Mouse (Mus musculus): ENCODE data around the gene Micall2. TPM values are rescaled to one million over a fixed set of nuclear protein-coding genes. Genes with fewer than 3 reads are reported as not detected.
A peak's percentile ranks its signal among the peaks of the same experiment; 100 is the strongest.
"Not testable (repeated sequence)": the region's sequence is repeated elsewhere in the genome, so short reads cannot be mapped to it uniquely, and the experiment has no call there.

Gene Micall2
- 10 to 100 TPM; 11.4 to 11.5 TPM for total RNA-seq (2021)

- intact Hi-C loops (cut with DNase I): no loop called here
- peak; percentile 95 for DNase-seq
Measured at GRCm38 (mm10) chr5:139735677-139736503, at the start of gene Micall2. Micall2 (minus strand) TSS chr5:139736336.

GRCm38 (mm10) chr5:139781406-139781805 is 45.3 kb upstream of the Micall2 start:
- intact Hi-C loops (cut with DNase I): no loop called here
- DNase-seq: no peak

GRCm38 (mm10) chr5:139776966-139777365 is 40.8 kb upstream of the Micall2 start:
- intact Hi-C loops (cut with DNase I): no loop called here

GRCm38 (mm10) chr5:139775216-139775926 is 39.2 kb upstream of the Micall2 start, which contains the start of gene Ints1:
Ints1 (minus strand) TSS chr5:139775674.
- intact Hi-C loops (cut with DNase I): no loop called here
- peak; percentile 97 for DNase-seq

More at GRCm38 (mm10) chr5:139776966-139777365, 40.8 kb upstream of the Micall2 start:
- DNase-seq: no peak

GRCm38 (mm10) chr5:139768216-139768615 is 32.1 kb upstream of the Micall2 start:
- no peak for DNase-seq
- intact Hi-C loops (cut with DNase I): no loop called here

GRCm38 (mm10) chr5:139764296-139764695 is 28.2 kb upstream of the Micall2 start:
- intact Hi-C loops (cut with DNase I): no loop called here
- DNase-seq: no peak

- no peak for DNase-seq
- intact Hi-C loops (cut with DNase I): loop anchor here (10.0 kb wide), 1 partner anchor 223 kb away; no protein-coding TSS in a partner anchor
Measured at GRCm38 (mm10) chr5:139758096-139758495, 22.0 kb upstream of the Micall2 start.

GRCm38 (mm10) chr5:139756586-139756985 is 20.4 kb upstream of the Micall2 start:
- DNase-seq: no peak
- intact Hi-C loops (cut with DNase I): loop anchor here (10.0 kb wide), 1 partner anchor 222 kb away; no protein-coding TSS in a partner anchor

- intact Hi-C loops (cut with DNase I): loop anchor here (10.0 kb wide), 1 partner anchor 221 kb away; no protein-coding TSS in a partner anchor
- DNase-seq: no peak
Measured at GRCm38 (mm10) chr5:139756135-139756534, 20.0 kb upstream of the Micall2 start.

GRCm38 (mm10) chr5:139754753-139755152 is 18.6 kb upstream of the Micall2 start:
- intact Hi-C loops (cut with DNase I): loop anchor here (10.0 kb wide), 1 partner anchor 220 kb away; no protein-coding TSS in a partner anchor
- DNase-seq: peak; percentile 70

- DNase-seq: peak; percentile 76
- intact Hi-C loops (cut with DNase I): loop anchor here (10.0 kb wide), 1 partner anchor 216 kb away; no protein-coding TSS in a partner anchor
Measured at GRCm38 (mm10) chr5:139750535-139750934, 14.4 kb upstream of the Micall2 start.

GRCm38 (mm10) chr5:139749413-139750125 is 13.4 kb upstream of the Micall2 start:
- peak; percentile 65 for DNase-seq
- intact Hi-C loops (cut with DNase I): loop anchor here (10.0 kb wide), 1 partner anchor 215 kb away; no protein-coding TSS in a partner anchor

GRCm38 (mm10) chr5:139745771-139746170 is 9.6 kb upstream of the Micall2 start:
- intact Hi-C loops (cut with DNase I): no loop called here

GRCm38 (mm10) chr5:139742640-139743039 is 6.5 kb upstream of the Micall2 start:
- DNase-seq; intact Hi-C loops (cut with DNase I): not testable (repeated sequence)

More at GRCm38 (mm10) chr5:139745771-139746170, 9.6 kb upstream of the Micall2 start:
- peak; percentile 64 for DNase-seq

- no peak for DNase-seq
- intact Hi-C loops (cut with DNase I): no loop called here
Measured at GRCm38 (mm10) chr5:139738592-139739315, 2.6 kb upstream of the Micall2 start.

GRCm38 (mm10) chr5:139737841-139738591 is 1.9 kb upstream of the Micall2 start:
- intact Hi-C loops (cut with DNase I): no loop called here

GRCm38 (mm10) chr5:139736504-139736940 is 386 bp upstream of the Micall2 start:
- DNase-seq: no peak
- intact Hi-C loops (cut with DNase I): no loop called here

More at GRCm38 (mm10) chr5:139737841-139738591, 1.9 kb upstream of the Micall2 start:
- DNase-seq: no peak

GRCm38 (mm10) chr5:139734746-139735145 is 1.4 kb downstream of the Micall2 start:
- no peak for DNase-seq
- intact Hi-C loops (cut with DNase I): no loop called here

GRCm38 (mm10) chr5:139734016-139734415 is 2.1 kb downstream of the Micall2 start:
- DNase-seq: no peak
- intact Hi-C loops (cut with DNase I): no loop called here
